Mouse (Mus musculus) spleen, postnatal 10 days (tissue): ENCODE data around the gene Dock1.

Experiments
- DNase-seq, 2 experiments: peaks; one replicate each; pipeline ENCODE4 v3.0.0; 2021 to 2022; ENCODE audit warnings: low spot score in 2 of 2

The Dock1 gene

DNA sequence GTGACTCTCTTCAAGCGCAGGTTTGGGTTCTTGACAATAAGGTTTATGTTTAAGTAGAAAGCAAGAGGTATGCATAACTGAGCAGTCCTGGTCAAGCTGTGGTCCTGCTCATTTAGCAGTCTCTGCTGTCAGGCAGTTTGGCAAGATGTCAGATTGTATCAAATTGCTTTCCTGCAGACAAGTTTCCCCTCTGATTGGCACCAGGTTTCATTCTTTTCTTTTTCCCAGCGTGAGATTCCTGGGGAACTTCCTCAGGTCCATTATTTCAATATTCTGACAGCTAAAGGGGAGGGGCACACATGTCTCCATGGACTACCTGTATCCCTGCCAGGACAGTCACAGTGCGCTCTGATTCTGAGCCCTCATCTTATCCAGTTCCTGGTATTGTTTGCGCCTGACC lies 153.4 kb downstream of the Dock1 start:
- no peak for DNase-seq

DNA sequence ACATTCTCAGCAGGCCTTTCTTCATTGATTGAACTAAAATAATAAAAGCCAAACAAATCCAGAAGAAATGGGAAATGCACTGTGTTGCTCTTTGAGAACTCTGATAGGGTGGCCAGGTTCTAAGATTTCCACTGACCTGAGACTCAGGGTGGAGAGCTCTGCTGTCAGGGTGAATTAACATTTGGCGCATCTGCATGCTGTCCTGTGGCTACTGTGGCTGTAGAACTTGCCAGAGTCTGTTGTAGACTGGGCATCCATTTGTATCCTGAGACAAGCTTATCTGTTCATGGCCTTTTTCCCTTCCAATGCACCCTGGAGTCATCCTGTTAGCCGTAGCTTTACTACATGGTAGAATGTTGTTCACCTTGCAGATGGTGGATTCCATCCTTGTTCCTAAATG lies 169.6 kb downstream of the Dock1 start:
- DNase-seq: no peak

DNA sequence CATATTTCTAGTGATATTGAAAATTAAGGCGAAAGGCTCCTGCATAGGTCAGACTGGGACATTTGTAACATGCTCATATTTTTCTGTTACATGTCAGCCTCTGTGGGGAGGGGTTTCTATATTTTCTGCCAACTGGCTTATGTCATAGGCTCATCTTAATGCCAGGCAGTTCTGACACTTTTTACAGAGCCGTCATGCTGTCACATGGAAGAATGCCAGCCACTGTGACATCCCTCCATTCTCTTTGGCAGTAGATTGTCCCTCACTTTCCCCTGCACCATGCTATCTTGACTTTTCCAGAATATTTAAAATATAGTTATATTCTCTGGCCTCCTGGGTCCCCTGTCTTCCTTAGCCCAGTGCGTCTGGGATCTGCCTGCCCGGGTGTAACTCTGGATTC lies 172.3 kb downstream of the Dock1 start:
- DNase-seq: no peak

DNA sequence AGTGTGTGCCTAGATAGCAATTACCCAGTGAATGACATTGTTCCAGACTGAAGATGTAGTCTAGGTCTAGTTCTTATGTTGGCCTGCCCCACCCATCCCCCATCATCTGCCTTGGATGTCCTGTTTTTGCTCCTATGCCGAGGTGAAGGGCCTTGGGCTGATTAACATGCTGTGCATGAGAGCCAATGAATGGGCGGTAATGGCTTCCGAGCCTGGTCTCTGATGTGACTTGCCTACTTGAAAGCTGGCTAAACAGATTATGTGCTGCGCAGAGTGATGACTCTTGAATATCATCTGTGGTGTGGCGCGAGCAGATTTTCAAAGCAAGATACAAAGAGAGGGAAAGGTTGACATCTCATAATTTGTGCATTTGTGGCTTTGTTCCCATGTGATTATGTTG lies 191.5 kb downstream of the Dock1 start:
- DNase-seq: no peak

DNA sequence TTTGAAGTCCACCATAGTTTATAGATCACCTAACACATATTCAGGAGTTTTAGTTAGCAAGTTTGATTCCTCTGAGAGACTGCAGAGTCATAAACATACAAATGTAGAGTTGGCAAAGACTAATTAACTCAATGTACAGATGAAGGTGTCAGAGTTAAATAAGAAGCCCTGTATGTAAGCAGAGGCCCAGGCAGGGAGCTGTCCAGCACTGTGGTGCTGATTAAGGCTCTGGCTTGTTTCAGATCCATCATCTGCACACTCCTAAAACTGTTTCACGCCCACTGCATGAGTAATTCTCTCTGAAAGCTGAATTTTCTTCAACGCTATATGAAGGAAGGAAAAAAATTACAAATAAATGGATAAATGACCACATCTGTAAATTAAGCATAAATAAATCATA lies 193.7 kb downstream of the Dock1 start:
- peak in 1 of 2 experiments; percentile 36 for DNase-seq

DNA sequence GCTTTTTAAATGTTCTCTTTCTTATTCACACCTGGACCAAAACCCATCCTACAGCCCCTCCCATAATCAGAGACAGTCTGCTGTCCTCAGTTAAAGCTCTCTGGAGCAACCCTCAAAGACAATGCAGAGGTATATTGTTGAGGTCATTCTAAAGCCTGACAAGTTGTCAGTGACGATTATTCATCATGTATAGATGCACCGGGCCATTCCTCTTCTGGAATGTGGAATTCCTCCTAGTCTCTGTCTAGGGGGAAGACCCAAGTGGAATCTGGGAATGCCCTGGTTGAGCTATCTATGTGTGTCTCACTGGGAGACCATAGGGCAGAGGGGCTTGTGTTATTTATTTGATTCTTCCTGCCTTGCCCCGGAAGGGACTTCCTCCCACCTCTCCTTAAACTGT lies 202.1 kb downstream of the Dock1 start:
- no peak for DNase-seq

DNA sequence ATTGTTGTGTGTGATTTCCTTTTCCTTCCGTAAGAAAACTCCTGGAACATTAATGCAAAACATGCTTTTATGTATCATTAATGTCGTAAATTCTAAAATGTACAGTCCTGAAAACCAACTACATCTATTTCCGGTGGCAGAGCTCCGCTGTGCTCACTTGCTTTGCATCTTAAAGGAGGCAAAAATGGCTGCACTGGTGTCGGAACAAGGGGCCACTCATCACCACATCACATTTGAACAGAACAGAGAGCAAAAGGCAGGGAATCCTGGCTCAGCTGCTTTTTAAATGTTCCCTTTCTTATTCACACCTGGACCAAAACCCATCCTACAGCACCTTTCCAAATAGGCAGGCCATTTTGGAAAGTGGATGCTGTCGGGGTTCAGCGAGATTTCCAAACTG lies 202.5 kb downstream of the Dock1 start:
- no peak for DNase-seq

DNA sequence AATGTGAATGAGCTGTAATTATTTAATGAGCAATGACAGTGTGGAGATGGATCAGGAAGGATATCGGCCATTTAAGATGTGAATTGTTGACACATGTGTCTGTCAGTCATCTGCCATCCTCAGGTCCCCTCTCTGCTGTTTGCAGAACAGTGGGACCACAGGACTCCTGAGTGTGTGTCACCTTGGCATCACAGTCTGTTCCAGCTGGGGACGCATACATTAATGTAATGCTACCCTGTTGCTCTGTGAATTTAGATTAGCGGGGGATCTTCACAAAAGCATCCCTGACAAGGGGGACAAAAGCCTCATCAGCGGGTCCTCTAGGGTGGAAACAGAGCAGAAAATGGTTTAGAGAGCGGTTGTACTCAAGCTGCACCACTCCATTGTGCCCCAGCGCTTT lies 208.5 kb downstream of the Dock1 start:
- no peak for DNase-seq

DNA sequence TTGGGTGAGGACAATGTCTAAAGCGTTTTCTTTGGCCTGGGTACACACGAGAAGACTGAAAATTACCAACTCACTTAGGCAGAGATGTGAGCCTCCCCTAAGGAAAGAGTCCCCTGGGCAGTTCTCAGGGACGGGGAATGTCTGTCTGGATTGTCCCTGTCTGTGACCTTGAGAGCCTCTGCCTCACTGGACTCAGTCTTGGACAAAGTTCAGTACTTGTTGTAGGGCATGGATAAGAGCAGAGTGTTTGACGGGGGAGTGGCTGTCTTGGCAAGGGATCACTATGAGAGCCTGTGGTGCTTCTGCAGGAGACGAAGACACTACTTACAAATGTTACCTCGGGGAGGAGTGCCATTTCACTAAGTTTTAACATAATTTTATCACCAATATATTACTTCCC lies 210.0 kb downstream of the Dock1 start:
- DNase-seq: no peak

DNA sequence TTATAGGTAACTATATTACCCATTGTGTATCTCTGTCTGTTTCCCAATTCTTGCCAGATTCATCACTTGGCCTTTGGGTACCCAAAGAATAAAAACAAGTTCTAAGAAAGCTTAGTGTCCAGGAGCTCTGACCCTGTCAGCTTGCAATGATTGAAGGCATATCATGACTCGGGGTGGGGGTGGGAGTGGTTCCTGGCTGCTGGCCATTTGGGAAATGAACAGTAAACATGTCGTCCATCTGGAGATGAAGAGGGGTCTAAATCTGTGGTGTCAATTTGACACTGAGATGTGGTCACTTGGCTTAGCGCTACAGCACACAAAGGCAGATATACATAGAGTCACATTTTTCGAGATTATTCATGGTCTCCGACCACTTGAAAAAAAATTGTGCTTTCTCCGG lies 213.1 kb downstream of the Dock1 start:
- DNase-seq: no peak

DNA sequence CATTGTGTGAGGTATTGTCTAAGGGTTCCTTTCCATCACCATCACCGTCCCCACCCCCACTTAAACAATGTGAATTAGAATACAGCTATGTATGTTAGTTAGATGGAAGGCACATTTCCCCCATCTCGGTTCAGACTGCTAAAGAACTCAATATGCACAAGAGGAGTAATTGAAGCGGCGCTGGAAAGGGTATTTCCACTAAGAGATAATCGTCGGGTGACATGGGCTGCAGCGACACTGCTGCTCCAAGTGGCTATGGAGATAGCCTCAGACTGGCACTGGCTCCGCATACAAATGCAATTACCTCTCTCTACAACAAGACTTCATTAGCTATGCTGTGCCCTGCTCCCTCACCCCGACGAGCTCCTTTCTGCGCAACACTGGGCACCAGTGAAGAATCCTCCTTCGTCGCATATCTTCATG lies 222.0 kb downstream of the Dock1 start:
- no peak for DNase-seq

DNA sequence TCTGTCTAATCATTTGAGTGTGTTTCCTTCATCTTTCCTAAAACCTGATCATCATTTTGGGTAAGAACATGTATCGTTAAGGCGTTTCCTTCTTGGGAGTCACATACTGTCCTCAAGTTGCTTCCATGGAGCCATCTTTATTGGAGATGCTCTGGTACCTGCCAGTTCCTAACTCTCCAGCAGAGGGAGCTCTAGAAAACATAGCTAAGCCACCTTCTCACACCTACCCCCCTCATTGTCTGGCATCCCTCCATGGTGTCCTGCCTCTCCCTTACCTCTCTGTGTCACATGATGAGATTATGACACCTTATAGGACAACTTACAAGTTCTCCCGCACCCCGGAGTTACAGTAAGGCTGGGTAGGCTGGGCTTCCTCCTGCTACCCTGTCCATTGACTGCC lies 222.5 kb downstream of the Dock1 start:
- DNase-seq: no peak

DNA sequence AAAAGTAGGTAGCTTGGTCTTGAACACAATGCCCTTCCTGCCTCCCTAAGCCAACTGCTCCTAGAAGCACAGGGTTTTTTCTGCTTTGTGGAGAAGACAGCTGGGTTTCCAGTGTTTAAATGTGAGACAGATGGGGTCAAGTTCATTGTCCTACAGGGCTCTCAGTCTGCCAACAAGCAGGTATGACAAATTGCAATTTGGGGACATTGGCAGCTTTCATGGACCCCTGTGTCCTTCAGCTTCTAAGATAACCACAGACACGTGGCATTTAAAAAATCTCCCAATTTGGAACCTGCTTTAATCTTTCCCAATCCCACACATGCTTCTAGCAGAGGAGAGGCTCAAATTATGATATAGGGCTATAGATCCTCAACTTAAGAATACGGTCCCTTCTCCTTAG lies 224.2 kb downstream of the Dock1 start:
- DNase-seq: no peak

DNA sequence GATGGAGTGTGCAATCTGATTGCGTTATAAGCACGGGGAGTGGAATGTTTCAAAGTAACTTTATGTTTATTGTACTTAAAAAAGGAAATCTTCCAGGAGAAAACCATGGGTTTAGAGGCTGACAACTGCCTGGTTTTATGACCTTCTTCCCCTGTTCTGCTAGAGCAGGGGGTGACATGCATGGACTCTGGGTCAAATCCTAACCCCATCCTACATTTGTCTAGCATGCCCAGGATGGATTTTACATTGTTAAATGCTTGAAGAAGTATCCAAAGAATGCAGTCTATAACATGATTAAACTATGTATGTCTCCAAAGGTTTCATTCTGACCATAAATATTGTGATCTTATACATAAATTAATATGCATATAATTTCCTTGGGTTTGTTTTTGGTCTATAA lies 229.0 kb downstream of the Dock1 start:
- no peak for DNase-seq

DNA sequence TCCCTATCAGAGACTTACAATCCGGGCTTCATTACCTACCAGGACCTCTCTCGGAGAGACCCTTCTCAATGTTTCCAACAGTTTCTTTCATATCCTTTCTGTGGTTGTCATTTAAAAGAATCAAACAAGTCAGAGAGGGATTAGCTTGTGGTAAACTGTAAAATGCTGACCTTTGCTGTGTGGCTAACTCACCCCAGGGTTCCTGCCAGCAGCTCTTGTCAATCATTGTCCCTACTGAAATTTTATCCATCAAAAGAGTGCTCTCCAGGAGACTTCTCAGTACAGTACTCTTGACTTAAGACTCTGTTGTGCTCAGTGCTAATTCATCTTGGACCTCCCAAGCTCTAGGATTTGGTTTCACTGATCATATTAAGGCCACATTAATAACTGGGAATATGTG lies 231.5 kb downstream of the Dock1 start:
- DNase-seq: no peak

DNA sequence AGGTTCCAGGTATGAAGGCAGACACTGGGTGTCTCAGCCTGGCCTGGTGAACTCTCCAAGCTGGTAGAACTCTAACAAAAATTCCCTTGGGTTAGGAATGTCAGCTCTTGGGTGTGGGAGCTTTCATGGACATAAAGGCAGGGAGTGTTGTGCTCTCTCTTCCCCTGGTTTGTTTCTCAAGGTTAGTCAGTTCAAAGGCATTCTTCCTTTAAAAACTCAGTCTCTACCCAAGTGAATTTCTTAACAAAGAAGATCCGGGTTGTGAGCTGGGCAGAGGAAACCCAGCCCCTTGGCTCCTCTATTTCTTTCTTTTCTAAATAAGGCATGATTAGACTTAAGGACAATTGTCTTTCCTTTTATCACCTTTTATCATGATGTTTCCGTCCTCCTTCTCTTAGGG lies 261.4 kb downstream of the Dock1 start:
- DNase-seq: no peak

DNA sequence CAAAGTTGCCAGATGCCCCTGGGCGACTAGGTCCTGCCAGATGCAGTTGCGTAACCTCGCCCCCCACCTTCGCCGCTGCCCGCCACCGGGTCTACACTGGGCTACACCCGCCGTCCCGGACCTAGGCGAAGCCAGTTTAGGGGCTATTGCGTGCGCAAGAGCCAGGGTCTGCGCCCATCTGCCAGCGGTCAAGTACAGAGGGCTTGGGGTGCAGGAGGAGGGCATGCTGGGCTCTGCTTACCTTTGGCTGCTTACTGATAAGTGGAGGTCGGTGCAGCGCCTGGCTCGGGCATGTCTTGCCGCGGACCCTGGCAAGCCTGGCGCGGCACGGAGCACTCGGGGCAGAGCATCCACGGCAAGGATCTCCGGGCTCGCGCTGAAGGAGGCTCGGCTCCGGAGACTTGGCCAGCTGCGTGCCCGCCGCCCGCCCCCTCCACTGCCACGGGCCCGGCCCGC lies 267.0 kb downstream of the Dock1 start:
- DNase-seq: no peak

DNA sequence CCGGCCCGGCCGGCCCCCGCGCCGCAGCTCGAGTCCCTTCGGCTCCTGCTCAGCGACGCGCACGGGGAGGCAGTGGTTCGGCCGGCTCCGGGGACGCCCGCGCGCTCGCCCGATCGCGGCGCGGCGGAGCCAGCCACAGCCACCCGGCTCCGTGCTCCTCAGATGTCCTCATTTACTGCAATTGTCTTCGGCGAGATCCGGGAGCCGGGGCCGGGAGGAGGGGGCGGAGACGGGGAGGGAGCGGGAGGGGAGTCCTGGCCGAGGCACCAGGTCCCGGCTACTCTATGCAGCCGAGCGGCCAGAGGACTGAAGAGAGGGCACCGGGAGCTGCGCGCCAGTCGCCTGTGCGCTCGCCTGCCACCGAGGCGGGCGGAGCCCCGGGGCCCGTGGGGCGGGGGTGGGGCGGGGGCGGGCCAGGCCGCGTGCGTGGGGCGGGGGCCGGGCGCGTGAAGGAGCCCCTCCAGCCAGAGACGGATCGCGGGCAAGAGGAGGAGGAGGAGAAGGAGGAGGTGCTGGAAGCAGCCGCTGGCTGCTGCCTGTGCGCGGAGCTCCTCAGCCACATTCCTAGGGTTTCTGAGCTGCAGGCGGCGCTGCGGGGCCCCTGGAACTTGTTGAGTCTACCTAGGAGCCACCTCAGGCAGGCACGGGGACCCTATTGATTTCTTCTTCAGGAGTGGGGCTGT lies 267.6 kb downstream of the Dock1 start, which contains the start of gene Fam196a:
Gene Fam196a (minus strand): TSS at position 504 of the 683 bp plus-strand sequence.
- no peak for DNase-seq

DNA sequence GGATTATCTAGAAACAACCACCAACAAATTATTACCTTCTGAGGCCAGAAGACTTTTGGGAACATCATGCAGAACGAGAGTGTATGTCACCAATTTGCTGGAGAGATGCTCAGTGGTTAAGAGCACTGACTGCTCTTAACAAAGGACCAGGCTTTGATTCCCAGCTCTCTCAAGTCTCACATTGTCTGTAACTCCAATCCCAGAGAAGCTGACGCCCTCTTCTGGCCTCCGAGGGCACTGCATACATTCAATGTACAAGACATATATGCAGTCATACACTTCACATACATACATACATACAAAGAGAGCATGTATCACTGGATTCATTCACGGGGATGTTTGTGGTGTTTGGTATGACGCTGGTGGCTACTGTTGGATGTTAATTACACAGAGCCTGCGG lies 271.4 kb downstream of the Dock1 start:
- DNase-seq: no peak

DNA sequence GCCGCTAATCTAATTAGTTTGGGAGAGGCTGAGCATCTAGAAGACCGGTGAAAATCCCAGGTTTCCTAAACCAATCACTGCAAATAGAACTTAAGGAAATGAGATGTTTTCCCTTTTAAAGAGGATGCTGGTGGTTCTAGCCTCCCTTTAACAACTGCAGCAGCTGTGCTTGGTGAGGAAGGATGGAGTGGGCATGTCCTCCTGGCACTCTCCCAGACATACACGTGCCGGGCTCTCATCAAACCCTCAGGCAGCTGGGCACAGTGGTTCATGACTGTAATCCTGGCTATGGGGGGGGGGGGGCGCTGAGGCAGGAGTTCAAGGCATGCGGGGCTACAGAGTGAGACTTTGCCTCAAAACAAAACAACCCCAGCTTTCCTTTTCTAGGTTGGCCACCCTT lies 272.6 kb downstream of the Dock1 start:
- no peak for DNase-seq

DNA sequence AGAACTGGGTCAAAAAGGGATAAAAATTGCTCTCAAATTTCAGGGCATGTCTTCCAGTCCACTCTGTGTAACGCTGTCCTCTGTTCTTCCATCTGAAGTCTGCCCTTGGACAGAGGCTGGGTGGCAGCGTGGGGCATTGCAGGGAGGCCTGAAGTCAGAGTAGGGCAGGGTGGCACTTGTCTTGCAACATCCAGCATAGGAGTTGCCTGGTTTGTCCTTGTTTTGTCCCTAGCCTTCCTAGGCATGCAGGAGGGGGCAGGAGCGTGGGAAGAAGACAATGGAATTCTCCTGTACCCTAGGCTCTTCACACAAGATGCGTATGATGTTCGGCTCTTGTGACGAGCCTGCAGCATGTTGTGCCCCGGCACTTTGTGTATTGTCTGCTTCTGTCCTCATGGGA lies 273.2 kb downstream of the Dock1 start:
- DNase-seq: no peak

DNA sequence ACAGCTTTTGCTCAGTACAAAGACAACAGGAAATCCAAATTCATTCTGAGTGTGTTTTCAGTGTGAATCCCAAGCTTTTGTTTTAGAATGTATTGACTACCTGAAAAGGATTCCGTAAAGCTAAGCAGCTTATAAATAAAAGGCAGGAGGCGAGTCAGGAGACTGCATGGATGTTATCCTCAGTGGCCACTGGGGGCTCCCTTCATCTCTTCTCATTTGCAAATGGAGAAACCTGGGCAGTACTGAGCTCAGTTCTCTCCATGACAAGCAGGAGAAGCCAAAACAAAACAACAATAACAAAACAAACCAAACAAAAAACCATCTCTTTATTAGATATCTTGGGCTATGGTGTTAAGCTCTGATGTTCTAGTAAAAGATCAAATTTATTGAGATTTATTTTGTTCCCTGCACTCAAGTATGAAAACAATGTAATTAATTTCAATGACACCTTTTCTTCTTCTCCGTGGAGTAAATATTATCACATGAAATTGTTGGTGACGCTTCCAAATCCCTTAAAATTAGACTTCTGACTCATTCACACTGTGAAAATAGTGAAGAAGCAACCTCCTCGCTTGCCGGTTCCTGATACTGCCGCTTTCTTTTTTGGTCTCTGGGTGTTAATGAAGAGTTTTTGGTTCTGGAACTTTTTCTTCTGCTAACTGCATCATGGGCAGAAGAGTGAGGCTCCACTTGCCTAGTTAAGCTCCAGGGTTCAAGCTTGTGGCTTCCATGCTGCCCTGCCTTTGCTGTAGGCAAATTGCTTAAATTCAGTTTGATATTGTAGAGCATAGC lies 275.7 kb downstream of the Dock1 start:
- DNase-seq: no peak

DNA sequence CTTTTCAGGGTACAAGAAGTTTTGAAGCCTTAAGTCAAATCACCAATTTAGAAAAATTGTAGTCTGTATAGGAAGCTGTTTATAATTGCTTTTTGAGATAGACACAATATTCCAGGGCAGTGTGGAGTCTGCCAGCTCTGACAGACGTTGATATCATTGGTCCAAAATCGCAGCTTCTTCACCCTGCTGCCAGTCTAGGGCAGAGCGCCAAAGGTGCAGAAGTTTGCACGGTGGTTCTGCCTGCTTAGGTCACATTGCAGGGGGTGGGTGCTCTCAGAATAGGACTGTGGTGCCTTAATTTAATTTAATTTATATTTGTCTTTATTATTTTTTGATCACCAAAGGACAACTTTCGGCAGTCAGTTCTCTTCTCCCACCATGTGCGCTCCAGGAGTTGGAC lies 288.6 kb downstream of the Dock1 start:
- DNase-seq: no peak
